Mouse (Mus musculus) kidney, postnatal 0 days (tissue): ENCODE results near the gene Aldoc. TPM values are rescaled to one million over a fixed set of nuclear protein-coding genes. Genes with fewer than 3 reads are reported as not detected.
A peak's percentile ranks its signal among the peaks of the same experiment; 100 is the strongest.
"Not testable (repeated sequence)": the region's sequence is repeated elsewhere in the genome, so short reads cannot be mapped to it uniquely, and the experiment has no call there.

Experiments
- ATAC-seq: fragments of 200-750 bp; cut with Nextera tagmentation; replicated peaks from 2 replicates; pipeline ENCODE4 v1.8.0; 2017; ENCODE audit warnings: low read depth, moderate number of reproducible peaks, moderate TSS enrichment, moderate library complexity; ENCODE audit not compliant: low FRiP score
- DNase-seq: peaks from one replicate; pipeline ENCODE4 v3.0.0-alpha.2; 2016; ENCODE audit warnings: low spot score
- H3K27ac ChIP-seq: fragments of 300-500 bp; sonication (generic); 2 replicates; pipeline ENCODE4 v1.5.1; 2014; ENCODE audit warnings: mild to moderate bottlenecking
- H3K27me3 ChIP-seq: fragments of 300-500 bp; sonication (generic); 2 replicates; pipeline ENCODE4 v1.6.1; 2014; ENCODE audit warnings: low read length, mixed read lengths; ENCODE audit not compliant: insufficient read depth
- H3K36me3 ChIP-seq: fragments of 300-500 bp; sonication (generic); 2 replicates; pipeline ENCODE4 v1.6.1; 2014; ENCODE audit warnings: low read length, mixed read lengths; ENCODE audit not compliant: insufficient read depth
- H3K4me1 ChIP-seq: fragments of 300-500 bp; sonication (generic); replicated peaks from 2 replicates; pipeline ENCODE4 v1.6.1; 2014; ENCODE audit warnings: antibody characterized with exemption, low read length, mixed read lengths; ENCODE audit not compliant: insufficient read depth
- H3K4me2 ChIP-seq: fragments of 300-500 bp; sonication (generic); 2 replicates; pipeline ENCODE4 v1.6.1; 2014; ENCODE audit warnings: mild to moderate bottlenecking, low read length, moderate library complexity, mixed read lengths
- H3K4me3 ChIP-seq: fragments of 300-500 bp; sonication (generic); replicated peaks from 2 replicates; pipeline ENCODE4 v1.5.1; 2014; ENCODE audit warnings: low read depth, low read length
- H3K9ac ChIP-seq: fragments of 300-500 bp; sonication (generic); 2 replicates; pipeline ENCODE4 v1.6.1; 2014; ENCODE audit warnings: low read depth, low read length
- H3K9me3 ChIP-seq: fragments of 300-500 bp; sonication (generic); replicated peaks from 2 replicates; pipeline ENCODE4 v1.6.1; 2016; ENCODE audit warnings: low read length, inconsistent platforms, mixed read lengths
- CTCF ChIP-seq: IDR thresholded peaks from 2 replicates; pipeline ENCODE4 v1.5.1; 2016; ENCODE audit warnings: antibody characterized with exemption, low read depth, mild to moderate bottlenecking, moderate library complexity
- WGBS: fragments of 180-500 bp; shearing (Covaris S2); extraction: QIAGEN DNeasy Blood & Tissue Kit; methylation state at CpG from one replicate; pipeline ENCODE4 v1.1.7; 2014; 5-methylcytosine and 5-hydroxymethylcytosine counted together
- polyA plus RNA-seq: library from polyadenylated mRNA; unstranded; fragments of >200 nt; fragmentation: Nextera tagmentation; extraction: Ambion mirVana; gene quantifications from 2 replicates; pipeline ENCODE4 v1.2.1, GENCODE M21; 2015

Gene Aldoc
- 12.5 and 13.0 TPM in 2 replicates for polyA plus RNA-seq

DNA sequence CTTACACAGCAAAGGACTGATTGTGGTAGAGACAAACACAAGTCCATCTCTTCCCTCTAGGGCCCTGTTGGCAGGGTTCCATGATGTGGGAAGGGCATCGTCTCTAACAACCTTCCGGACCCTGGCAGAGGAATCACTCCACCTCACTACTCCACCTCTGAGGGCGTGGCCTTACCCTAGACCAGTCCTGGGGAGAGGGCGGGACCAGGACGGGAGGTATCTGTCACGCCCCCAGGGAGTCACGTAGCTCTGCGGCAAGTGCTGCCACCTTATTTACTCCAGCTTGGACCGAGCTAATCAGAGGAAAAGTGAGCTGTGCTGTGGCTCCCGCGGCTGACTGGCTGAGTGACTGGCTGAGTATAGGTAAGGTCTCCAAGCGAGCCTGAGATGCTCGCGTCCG lies at the start of gene Aldoc:
Aldoc (plus strand) TSS at position 109 of the 400 bp plus-strand sequence.
- Histone ChIP-seq H3K4me2 (peak within 1 kb of the TSS; percentile 41), H3K27me3 (no peaks in the 10 kb centered on the region), H3K9me3 (no peaks in the 10 kb centered on the region), H3K4me3 (0 out of 2 replicates have a peak within 1 kb of the TSS, but pooled peaks have one; percentile 5), H3K27ac (no peak within 1 kb of the TSS), H3K36me3 (peaks cover 10% of the 10 kb centered on the region), H3K4me1 (0 out of 2 replicates have a peak, but pooled peaks cover 3% of the 10 kb centered on the region), H3K9ac (no peak within 1 kb of the TSS)
- no peak for TF ChIP-seq CTCF
- peak; percentile 90 for DNase-seq
- WGBS, result 4% methylated on average over 15 of the region's 15 CpGs
- peak; percentile 96 for ATAC-seq

DNA sequence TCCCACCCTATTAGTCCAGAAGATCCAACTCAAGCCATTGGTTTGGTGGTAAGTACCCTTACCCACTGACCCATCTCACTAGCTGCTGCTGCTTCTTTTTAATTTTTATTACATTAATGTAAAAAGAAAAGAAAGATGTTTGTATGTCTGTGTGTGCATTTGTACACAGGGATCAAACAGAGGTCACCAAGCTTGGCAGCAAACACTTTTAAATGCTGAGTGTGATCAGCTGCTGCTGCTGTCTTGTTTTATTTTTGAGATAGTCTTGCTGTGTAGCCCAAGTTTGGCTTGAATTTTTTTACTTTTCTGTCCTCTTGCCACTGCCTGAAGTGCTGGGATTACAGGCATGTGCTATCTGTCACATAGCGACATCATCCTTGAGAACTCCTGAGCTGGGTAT lies 47.2 kb upstream of the Aldoc start:
- H3K36me3 ChIP-seq, result peaks cover 82% of the 10 kb centered on the region
- no peak overlapping the region for H3K27ac ChIP-seq
- H3K4me1 ChIP-seq, result no peaks in the 10 kb centered on the region
- DNase-seq, result peak; percentile 50
- H3K4me2 ChIP-seq, result no peak overlapping the region
- no peak for ATAC-seq
- no peaks in the 10 kb centered on the region for H3K9me3 ChIP-seq
- no peak overlapping the region for H3K4me3 ChIP-seq
- 96% methylated on average over 1 of the region's 1 CpGs for WGBS
- TF ChIP-seq CTCF, result no peak
- no peaks in the 10 kb centered on the region for H3K27me3 ChIP-seq
- no peak overlapping the region for H3K9ac ChIP-seq

DNA sequence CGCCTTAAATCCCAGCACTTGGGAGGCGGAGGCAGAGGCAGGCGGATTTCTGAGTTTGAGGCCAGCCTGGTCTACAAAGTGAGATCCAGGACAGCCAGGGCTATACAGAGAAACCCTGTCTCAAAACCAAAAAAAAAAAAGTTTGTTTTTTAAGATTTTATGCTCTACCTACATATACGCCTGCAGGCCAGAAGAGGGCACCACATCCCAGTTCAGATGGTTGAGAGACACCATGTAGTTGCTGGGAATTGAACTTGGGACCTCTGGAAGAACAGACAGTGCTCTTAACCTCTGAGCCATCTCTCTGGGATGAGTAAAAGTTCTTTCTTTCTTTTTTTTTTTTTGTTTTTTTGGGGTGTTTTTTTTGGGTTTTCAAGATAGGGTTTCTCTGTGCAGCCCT lies 46.6 kb upstream of the Aldoc start:
- 91% methylated on average over 4 of the region's 4 CpGs for WGBS
- H3K9ac ChIP-seq, H3K27me3 ChIP-seq, H3K27ac ChIP-seq, H3K4me2 ChIP-seq, H3K9me3 ChIP-seq, ATAC-seq, H3K4me1 ChIP-seq, DNase-seq, H3K4me3 ChIP-seq: not testable (repeated sequence)
- TF ChIP-seq CTCF, result peak; percentile 47
- peaks cover 84% of the 10 kb centered on the region for H3K36me3 ChIP-seq

DNA sequence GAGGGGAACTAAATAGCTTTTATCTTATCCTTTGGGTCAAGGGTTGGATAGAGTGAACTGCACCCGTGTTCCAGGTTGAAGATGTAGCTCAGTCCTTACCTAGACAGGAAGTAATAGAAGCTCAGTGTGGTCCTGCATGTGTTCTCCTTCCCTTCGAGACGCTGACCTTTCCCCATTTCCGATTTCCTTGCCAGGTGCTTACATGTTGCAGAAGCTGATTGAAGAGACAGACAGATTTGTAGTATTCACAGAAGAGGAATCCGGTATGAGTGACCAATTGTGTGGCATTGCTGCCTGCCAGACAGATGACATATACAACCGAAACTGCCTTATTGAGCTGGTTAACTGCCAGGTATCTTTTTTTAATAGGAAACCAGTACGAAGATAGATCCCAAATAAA lies 43.9 kb upstream of the Aldoc start:
- ATAC-seq (no peak), DNase-seq (no peak)
- Histone ChIP-seq H3K27ac (no peak overlapping the region), H3K4me2 (no peak overlapping the region), H3K4me1 (no peaks in the 10 kb centered on the region), H3K4me3 (no peak overlapping the region), H3K36me3 (peaks cover 82% of the 10 kb centered on the region), H3K9me3 (no peaks in the 10 kb centered on the region), H3K27me3 (no peaks in the 10 kb centered on the region), H3K9ac (no peak overlapping the region)
- TF ChIP-seq CTCF, result no peak
- WGBS, result 81% methylated on average over 7 of the region's 7 CpGs

DNA sequence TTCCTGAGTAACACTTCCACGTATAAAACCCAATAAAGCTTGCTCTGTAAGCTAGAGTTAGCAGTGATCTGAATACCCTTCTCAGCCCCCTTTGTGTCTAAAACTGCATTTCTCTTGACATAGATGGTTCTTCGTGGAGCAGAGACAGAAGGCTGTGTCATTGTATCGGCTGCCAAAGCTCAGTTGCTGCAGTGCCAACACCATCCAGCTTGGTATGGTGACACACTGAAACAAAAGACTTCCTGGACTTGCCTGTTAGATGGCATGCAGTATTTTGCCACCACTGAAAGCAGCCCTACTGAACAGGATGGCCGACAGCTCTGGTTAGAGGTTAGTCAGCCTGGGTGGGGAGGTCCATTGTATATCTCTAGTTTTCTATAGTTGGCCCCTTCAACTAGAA lies 43.2 kb upstream of the Aldoc start:
- no peak for ATAC-seq
- WGBS, result 89% methylated on average over 4 of the region's 4 CpGs

DNA sequence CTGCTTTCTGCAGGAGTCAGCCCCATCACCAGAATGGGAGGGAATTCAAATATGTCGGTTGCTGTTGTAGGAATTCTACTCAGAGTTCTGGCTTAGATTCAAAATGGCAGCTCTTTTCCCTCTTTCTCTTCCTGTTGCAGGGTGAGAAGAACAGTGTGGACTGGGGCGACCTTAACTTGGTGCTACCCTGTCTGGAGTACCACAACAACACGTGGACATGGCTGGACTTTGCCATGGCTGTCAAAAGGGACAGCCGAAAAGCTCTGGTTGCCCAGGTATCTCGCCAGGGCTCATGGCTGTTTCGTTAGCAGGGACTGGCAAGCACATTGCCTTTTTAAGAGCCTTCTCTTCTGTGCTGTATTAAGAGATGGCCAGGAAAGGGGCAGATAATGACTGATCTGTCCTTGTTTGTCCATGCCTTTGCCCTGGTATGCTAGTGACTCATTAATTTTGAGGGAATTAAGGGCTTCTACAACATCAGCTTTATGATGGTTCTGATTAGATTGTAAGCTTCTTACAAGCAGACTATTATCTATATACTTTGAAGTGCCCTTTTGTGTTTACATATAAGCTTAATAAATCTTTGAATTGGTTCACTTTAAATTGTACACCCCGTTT lies 33.5 kb upstream of the Aldoc start:
- ATAC-seq (no peak), DNase-seq (no peak)
- peaks cover 61% of the 10 kb centered on the region for H3K36me3 ChIP-seq
- no peaks in the 10 kb centered on the region for H3K9me3 ChIP-seq
- no peaks in the 10 kb centered on the region for H3K27me3 ChIP-seq
- H3K4me3 ChIP-seq, result no peak overlapping the region
- H3K9ac ChIP-seq, result no peak overlapping the region
- TF ChIP-seq CTCF, result no peak
- no peaks in the 10 kb centered on the region for H3K4me1 ChIP-seq
- no peak overlapping the region for H3K27ac ChIP-seq
- H3K4me2 ChIP-seq, result no peak overlapping the region
- 91% methylated on average over 7 of the region's 7 CpGs for WGBS

More for the DNA sequence above, 43.2 kb upstream of the Aldoc start:
- Histone ChIP-seq H3K27me3 (no peaks in the 10 kb centered on the region), H3K4me1 (no peaks in the 10 kb centered on the region), H3K9me3 (no peaks in the 10 kb centered on the region), H3K4me2 (no peak overlapping the region), H3K4me3 (no peak overlapping the region), H3K27ac (no peak overlapping the region), H3K36me3 (peaks cover 80% of the 10 kb centered on the region), H3K9ac (no peak overlapping the region)
- no peak for DNase-seq
- TF ChIP-seq CTCF, result no peak

DNA sequence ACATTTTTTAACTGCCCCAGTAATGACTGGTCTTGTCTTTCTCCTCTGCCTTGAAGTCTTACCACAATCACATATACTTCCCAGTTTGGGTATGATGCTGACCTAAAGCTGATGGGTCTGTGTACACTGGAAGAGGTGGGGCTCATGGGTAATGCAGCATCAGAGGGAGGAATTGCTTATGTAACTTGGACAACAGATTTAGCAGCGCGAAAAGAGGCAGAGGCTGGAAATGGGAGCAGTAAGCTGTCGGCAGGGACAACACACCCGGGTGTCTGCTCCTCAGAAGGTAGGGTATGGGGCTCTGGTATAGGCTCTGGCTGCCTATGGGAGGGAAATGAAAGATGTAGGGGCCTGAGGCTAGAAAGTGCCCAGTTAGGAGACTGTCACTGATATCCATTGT lies 32.1 kb upstream of the Aldoc start, which contains the start of gene BC030499:
BC030499 (plus strand) TSS at position 188 of the 400 bp plus-strand sequence.
- Histone ChIP-seq H3K36me3 (peaks cover 49% of the 10 kb centered on the region), H3K4me2 (no peak within 1 kb of the TSS), H3K4me1 (no peaks in the 10 kb centered on the region), H3K27ac (no peak within 1 kb of the TSS), H3K9me3 (no peaks in the 10 kb centered on the region), H3K27me3 (no peaks in the 10 kb centered on the region), H3K4me3 (no peak within 1 kb of the TSS), H3K9ac (no peak within 1 kb of the TSS)
- ATAC-seq (no peak), DNase-seq (no peak)
- TF ChIP-seq CTCF, result no peak
- 94% methylated on average over 4 of the region's 4 CpGs for WGBS
